Mouse (Mus musculus): ENCODE measurements around the gene Spdye4c. TPM values are rescaled to one million over a fixed set of nuclear protein-coding genes. Genes with fewer than 3 reads are reported as not detected.

Gene Spdye4c
- polyA plus RNA-seq, 1 experiment from 2014 or later, result not detected

GRCm38 (mm10) chr2:128613365-128613764 is 22.4 kb downstream of the Spdye4c start:
- Histone ChIP-seq H3K4me2 (replicated peaks) (no peak overlapping the region), H3K27me3 (no peaks in the 10 kb centered on the region), H3K4me3 (no peak overlapping the region), H3K27ac (no peak overlapping the region), H3K9me3 (replicated peaks) (no peaks in the 10 kb centered on the region), H3K36me3 (peaks cover 76% of the 10 kb centered on the region), H3K4me1 (no peaks in the 10 kb centered on the region), H3K9ac (no peak overlapping the region)
- ATAC-seq (ENCODE audit: low FRiP score), result no peak
- 85% methylated on average over 5 of the region's 5 CpGs for WGBS

DNA sequence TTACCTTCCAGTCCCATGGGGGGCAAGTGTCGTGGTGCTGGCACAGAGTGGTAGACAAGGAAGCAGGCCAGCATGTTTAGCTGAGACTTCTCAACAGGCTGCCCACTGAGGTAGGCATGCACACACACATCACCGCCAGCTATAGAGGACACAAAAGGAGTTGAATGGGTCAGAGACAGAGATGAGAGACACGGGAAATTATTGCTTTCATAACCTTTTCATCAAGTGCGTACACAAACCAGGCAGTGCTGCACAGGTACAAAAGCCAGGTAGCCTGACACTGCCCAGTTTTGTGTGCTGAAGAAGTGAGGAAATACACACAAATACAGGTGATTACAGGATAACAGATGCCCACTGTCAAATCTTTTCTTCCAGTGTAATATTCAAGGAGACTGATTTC is 24.4 kb downstream of the Spdye4c start:
- ATAC-seq (ENCODE audit: low FRiP score), result no peak
- WGBS, result 95% methylated on average over 4 of the region's 4 CpGs
- no peaks in the 10 kb centered on the region for H3K27me3 ChIP-seq

DNA sequence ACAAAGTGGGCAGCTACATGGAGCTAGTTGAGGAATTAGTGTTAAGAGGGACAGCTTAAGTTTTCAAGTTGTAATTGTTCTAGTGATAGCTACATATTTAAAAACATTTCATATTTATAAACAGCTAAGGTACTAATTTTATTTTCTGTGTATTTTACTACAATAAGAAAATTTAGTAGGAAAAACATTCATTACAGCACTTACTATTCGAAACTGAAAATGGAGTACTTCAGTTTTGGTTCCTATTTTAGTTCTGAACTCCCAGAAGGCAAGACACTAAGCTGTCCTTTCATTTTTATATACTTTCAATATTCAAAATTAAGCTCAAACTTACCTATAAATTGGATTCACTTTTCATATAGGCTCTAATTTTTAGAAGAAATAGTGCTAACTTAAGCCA is 29.6 kb downstream of the Spdye4c start:
- H3K27me3 ChIP-seq, result no peaks in the 10 kb centered on the region
- H3K4me1 ChIP-seq, result no peaks in the 10 kb centered on the region
- WGBS, result 90% methylated on average over 1 of the region's 1 CpGs
- no peaks in the 10 kb centered on the region for H3K9me3 ChIP-seq (replicated peaks)
- H3K9ac ChIP-seq, result no peak overlapping the region
- peaks cover 85% of the 10 kb centered on the region for H3K36me3 ChIP-seq
- H3K27ac ChIP-seq, result no peak overlapping the region
- ATAC-seq (ENCODE audit: low FRiP score), result no peak
- H3K4me3 ChIP-seq, result no peak overlapping the region
- H3K4me2 ChIP-seq (replicated peaks), result no peak overlapping the region

More for the DNA sequence above, 24.4 kb downstream of the Spdye4c start:
- Histone ChIP-seq H3K9me3 (replicated peaks) (no peaks in the 10 kb centered on the region), H3K4me3 (no peak overlapping the region), H3K36me3 (peaks cover 89% of the 10 kb centered on the region), H3K9ac (no peak overlapping the region), H3K4me2 (replicated peaks) (no peak overlapping the region), H3K4me1 (no peaks in the 10 kb centered on the region), H3K27ac (no peak overlapping the region)

Other genes with a start within 250 kb of the Spdye4c start
- 79.1 and 82.8 TPM in 2 replicates for gene Anapc1, start 96.2 kb downstream of the Spdye4c start, polyA plus RNA-seq (2016; fragmentation: Nextera tagmentation; extraction: Ambion mirVana)
- 6.5 and 6.8 TPM in 2 replicates for gene Mertk, start 107.7 kb downstream of the Spdye4c start, polyA plus RNA-seq (2016; fragmentation: Nextera tagmentation; extraction: Ambion mirVana)
- 35.2 and 39.5 TPM in 2 replicates for gene Tmem87b, start 226.9 kb downstream of the Spdye4c start, polyA plus RNA-seq (2016; fragmentation: Nextera tagmentation; extraction: Ambion mirVana)

Measured in hindbrain, embryonic 12.5 days (tissue).